Mouse (Mus musculus): ENCODE data around the gene Sos1. TPM values are rescaled to one million over a fixed set of nuclear protein-coding genes. Genes with fewer than 3 reads are reported as not detected.

Gene Sos1
- polyA plus RNA-seq, 1 experiment from 2014 or later: 10.0 TPM

Other genes with a start within 250 kb of the Sos1 start
- 29.8 and 32.4 TPM in 2 replicates for gene Morn2, start 190.2 kb downstream of the Sos1 start, polyA plus RNA-seq (2014; fragmentation: Nextera tagmentation; extraction: Ambion mirVana)
- 27.8 and 29.9 TPM in 2 replicates for gene Dhx57, start 190.0 kb downstream of the Sos1 start, polyA plus RNA-seq (2014; fragmentation: Nextera tagmentation; extraction: Ambion mirVana)
- 0.55 and 1.3 TPM in 2 replicates for gene Arhgef33, start 173.0 kb downstream of the Sos1 start, polyA plus RNA-seq (2014; fragmentation: Nextera tagmentation; extraction: Ambion mirVana)
- 1.8 and 2.0 TPM in 2 replicates for gene Gm10190, start 106.9 kb downstream of the Sos1 start, polyA plus RNA-seq (2014; fragmentation: Nextera tagmentation; extraction: Ambion mirVana)
- gene Cdkl4, start 97.4 kb upstream of the Sos1 start, polyA plus RNA-seq (2014; fragmentation: Nextera tagmentation; extraction: Ambion mirVana): 4.9 and 7.3 TPM in 2 replicates
- 29.4 and 31.8 TPM in 2 replicates for gene Map4k3, start 248.0 kb upstream of the Sos1 start, polyA plus RNA-seq (2014; fragmentation: Nextera tagmentation; extraction: Ambion mirVana)

All from neural tube, embryonic 11.5 days (tissue).